Mouse (Mus musculus) spleen, adult 12 weeks (tissue): ENCODE results near the gene BC003965.

Source experiments
- DNase-seq: peaks from one replicate; pipeline ENCODE4 v3.0.0; 2022; ENCODE audit warnings: low spot score

The BC003965 gene

GRCm38 (mm10) chr17:25184129-25184691 is at the start of gene BC003965:
TSS of gene BC003965 (plus strand) at chr17:25184554.
- peak; percentile 92 for DNase-seq

- no peak for DNase-seq
Measured at GRCm38 (mm10) chr17:25135622-25136021, 48.7 kb upstream of the BC003965 start.

DNA sequence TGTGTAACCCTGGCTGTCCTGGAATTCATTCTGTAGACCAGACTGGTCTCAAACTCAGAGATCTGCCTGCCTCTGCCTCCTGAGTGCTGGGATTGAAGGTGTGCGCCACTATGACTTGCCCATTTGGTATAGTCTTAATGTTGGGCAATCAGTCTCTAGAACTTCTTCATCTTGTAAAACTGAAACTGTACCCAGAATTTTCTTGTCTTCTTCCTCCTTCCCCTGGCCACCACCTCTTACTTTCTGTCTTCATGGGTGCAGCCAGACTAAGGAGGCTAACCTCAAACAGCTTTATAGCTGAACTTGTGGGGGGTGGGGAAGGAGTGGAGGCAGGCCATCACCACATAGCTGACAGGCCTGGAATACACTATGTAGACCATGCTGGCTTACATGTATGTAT is 45.6 kb upstream of the BC003965 start:
- DNase-seq: no peak

DNA sequence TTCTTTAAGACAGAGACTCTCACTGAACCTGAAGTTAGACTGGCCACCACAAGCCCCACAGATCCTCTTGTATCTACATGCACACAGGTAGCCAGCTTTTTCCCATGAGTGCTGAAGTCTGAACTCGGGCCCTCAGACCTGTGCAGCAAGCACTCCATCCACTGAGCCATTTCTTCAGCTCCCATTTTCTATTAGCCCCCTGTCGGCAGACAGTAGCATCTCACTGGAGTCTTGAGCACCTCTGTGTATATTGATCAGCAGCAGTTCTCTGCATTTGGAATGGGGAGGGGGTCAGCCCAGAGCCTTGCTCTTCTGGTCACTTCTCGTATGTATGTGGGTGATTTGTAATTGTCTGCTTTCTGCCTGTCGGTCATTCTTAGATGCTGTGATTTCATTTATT is 44.4 kb upstream of the BC003965 start:
- DNase-seq: no peak

- DNase-seq: no peak
Measured at GRCm38 (mm10) chr17:25162161-25162560, 22.2 kb upstream of the BC003965 start, which contains the start of gene Ccdc154. TSS of gene Ccdc154 (plus strand) at chr17:25162461.

GRCm38 (mm10) chr17:25163387-25163786 is 21.0 kb upstream of the BC003965 start:
- no peak for DNase-seq

DNA sequence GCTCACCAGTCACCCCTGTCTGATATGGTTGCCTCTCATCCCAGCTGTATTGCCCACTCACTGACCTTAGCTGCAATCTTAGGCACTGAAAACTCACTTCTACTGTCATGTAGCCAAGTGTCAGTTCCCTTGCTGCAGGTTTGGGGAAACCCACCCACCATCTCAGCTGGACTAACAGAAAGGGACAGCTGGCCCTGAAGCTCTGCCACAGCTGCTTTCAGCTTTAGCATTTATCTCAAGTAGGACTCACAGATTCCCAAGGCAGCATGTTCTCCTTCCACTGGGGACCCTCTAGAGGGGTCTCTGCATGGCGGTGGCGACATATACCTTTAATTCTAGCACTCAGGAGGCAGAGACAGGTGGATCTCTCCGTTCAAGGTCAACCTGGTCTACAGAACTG is 19.6 kb upstream of the BC003965 start:
- no peak for DNase-seq

DNA sequence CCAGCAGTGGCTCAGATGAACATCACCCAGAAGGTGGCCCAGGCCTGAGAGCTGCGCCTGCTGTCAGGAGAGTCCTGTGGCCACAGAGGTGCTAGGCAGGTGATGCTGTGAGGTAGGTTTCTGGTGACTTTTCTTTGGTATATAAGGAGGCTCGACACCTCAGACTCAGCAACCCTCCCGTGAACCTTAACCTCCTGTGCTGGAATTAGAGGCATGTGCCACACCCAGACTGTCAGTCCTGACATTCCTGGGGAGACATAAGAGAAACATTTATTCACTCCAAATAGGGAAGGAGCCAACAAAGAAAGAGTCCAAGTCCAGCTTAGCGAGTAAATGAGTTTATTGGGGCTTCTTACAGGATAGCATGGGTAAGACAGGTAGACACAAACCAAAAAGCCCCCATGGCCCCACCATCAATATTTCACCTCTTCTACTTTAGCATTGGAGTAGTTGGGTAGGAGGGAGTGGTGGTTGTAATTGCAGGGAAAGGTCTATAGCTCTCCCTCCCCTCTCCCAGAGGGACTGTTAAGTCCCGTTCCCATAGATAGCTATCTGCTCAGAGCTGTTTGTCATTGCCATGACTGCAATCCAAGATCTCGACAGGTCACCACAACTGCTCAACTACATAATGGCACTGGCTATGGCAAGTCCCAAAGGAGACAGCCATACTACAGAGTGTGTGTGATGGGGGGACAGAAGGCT is 18.2 kb upstream of the BC003965 start:
- DNase-seq: no peak

GRCm38 (mm10) chr17:25169706-25170105 is 14.6 kb upstream of the BC003965 start:
- DNase-seq: no peak

DNA sequence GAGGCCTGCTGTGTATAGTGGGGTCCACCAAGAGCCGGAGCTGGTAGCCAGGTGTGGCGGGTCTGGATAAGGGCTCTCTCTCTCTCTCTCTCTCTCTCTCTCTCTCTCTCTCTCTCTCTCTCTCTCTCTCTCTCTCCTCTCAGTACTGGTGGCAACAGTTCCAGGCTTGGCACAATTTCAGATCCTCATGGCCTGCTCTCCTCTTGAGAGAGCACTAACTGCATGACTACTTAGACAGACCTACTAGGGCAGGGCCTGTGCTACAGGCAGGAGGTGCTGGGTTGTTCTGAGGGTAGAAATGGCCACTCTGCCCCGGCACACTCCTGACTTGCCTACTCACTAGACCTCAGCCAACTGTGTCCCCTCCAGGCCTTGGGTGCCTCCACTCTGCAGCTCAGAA is 11.8 kb upstream of the BC003965 start:
- DNase-seq: no peak

GRCm38 (mm10) chr17:25175411-25175810 is 8.9 kb upstream of the BC003965 start, which contains the start of gene Gm38655:
TSS of gene Gm38655 (minus strand) at chr17:25175471.
- no peak for DNase-seq

DNA sequence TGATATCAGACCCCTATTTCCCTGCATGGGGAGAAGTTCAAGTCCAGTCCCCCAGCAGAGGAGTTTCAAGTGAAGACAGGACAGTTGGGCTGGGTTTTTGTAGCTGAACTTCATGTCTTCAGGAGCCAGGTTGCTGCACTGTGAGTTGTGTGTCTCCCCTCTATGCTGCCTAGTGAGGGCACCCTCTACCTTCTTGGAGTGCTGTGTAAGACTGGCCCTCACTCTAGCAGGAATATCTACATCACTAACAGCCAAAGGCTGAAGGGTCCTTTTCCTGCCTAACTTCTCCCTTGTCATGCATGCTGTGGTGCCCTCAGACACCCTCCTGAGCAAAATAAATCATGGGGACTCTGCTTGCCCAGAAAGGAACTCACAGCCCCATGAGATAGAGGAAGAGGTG is 1.1 kb upstream of the BC003965 start:
- no peak for DNase-seq

DNA sequence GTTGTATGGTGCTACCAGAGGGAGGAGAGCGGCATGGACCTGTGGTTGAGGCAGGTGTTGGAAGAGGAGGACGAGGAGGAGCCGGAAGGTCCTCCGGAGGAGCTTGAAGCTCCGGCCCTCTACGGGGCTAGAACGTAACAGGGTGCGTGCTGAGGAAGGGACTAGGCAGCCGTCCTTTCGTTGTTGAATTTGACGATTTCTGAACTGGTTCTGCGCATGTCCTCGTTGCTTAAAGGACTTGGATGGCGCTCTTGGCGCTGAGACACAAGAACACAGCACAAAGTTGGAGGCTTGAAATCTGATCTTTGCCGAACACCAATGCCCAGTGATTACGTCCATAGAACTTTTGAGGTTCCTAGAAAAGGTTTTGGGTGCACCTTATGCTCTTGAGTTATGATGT is 607 bp downstream of the BC003965 start:
- DNase-seq: no peak

DNA sequence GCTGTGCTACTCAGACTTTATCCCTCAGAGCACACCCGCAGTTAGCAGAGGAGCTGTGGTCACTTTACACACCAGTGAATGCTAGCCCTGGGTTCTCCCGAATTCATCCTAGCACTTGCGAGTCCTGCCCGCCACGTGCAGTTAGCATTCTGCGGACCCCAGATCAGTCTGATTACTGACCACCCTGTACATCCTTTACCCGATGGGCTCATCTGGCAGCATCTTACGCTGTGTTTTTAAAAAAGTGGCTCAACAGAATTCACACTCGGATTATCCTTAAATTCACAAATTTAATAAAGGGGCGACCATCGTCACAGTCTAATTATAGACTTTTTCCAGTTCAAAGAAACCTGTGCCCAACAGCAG is 3.4 kb downstream of the BC003965 start:
- DNase-seq: no peak

DNA sequence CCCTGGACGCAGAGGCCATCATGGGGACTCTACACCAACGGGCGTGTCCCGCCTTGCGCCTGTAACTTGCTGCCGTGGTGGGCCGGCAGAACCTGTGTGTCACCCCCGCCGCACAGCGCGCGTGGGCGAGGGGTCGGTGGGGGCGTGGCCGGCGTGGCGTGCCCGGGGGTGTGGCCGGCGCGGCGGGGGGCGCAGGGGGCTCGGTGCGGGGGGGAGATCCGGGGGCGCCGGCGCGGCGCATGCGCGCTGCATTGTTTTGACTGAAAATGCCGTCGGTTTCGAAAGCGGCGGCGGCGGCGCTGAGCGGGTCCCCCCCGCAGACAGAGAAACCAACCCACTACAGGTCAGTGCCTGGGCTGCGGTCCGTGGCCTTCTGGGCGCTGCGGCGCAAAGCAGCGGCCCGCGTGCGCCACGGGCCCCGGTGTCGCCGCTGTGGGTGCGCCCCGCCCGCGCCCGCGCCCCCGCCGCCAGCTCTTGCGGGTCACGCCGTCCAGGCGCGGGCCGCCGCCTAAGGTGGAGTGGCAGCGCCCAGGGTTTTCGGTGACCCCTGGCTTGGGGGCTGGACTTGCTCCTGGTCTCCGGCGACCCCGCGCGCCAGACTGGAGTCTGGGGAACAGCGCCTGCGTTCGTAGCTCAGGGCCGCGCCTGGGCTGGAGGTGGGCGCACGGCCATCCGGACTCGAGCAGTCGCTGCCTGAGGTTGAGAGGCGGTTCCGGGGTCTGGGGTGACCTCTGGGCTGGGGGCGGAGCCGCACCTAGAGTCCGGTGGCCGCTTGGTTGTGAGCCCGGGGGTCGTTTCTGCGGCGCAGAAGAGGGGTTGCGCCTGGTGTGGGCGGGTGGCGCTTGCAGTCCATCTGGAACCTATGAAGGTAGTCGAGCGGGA is 4.0 kb downstream of the BC003965 start, which contains the start of gene Unkl:
Gene Unkl (plus strand): TSS at position 248 of the 882 bp plus-strand sequence.
- DNase-seq: peak; percentile 23

- no peak for DNase-seq
Measured at GRCm38 (mm10) chr17:25189091-25189490, 4.7 kb downstream of the BC003965 start.

DNA sequence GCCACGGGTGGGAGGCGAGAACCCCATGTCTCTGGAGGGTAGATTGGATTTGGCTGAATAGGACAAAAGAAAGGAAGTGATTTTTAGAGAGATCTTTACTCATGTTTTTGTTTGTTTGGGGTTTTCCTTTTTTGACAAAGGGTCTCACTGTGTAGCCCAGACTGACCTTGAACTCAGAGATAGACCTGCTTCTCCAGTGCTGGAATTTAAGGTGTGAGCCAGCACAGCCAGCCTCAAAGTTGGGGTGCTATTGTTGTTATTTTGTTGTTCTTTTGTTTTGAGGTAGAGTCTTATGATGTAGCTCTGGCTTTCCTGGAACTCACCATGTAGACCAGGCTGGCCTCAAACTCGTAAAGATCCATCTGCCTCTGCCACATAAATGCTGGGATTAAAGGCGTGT is 18.0 kb downstream of the BC003965 start:
- DNase-seq: no peak

DNA sequence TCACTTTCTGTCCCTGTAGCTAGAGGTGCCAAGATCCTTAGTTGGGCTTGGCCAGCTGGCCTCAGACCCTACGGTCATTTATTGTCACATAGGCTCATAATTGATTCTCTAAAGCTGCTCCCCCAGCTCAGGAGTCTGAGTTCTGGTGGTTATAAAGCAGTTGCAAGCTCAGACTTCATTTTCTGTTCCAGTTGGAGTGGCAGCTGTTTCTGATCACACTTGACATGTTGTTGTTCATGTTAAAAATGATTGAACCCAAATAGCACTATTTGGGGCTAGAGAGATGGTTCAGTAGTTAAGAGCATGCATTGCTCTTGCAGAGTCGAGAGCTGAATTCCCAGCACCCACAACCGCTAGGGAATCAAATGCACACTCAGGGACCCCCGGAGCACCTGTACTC is 25.7 kb downstream of the BC003965 start:
- DNase-seq: no peak

DNA sequence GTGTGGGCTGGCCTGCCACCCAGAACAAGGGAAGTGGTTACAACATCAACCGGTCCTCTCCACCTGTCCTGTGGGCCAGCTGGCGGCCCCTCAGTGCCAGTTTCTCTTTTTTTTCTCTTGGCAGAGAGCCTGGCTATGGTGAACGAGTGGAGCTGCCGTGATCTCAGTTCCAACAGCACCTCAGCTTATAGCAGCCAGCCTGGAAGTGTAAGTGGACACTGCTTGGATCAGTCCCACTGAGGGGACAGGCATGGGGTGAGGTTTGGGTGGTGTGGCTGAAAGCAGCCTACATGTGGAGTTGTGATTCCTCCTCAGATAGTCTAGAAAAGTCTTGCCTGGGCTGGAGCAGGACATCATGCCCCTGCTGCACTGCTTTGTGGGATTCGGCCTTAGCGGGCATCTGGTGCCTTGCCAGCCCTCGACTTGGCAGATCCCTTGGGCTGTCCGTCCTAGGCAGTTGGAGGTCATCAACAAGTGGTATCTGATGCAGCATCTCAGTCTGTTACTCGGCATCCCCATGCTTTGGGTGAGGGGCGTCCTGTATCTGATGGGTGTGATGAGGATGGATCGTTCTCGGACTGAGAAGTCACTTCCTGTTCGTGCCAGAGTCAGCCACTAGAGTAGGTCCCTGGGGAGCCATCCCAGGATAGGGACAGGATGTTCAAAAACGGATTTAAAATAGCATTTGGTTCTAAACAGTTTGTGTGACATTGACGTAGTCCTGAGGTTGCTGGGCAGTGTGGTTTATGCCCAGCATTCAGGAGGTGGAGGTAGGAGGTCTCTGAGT is 26.5 kb downstream of the BC003965 start:
- no peak for DNase-seq

DNA sequence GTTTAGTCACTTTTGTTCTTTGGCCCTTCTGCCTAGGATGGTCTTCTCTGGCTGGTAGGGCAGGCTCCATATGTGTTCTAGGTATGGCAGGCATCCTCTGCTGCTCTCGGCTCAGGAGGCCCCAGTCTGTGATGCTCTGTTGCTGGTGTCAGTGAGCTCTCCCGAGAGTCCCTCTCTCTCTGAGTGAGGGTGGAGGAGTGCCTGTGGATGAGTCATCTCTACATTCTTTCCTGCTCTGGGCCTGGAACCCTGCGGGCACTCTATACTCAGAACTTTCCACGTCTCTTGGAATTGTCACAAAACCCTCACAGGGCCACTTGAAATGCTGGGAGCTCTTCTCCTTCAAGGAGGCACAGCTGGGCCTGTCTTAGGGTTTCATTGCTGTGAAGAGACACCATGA is 27.4 kb downstream of the BC003965 start:
- no peak for DNase-seq

DNA sequence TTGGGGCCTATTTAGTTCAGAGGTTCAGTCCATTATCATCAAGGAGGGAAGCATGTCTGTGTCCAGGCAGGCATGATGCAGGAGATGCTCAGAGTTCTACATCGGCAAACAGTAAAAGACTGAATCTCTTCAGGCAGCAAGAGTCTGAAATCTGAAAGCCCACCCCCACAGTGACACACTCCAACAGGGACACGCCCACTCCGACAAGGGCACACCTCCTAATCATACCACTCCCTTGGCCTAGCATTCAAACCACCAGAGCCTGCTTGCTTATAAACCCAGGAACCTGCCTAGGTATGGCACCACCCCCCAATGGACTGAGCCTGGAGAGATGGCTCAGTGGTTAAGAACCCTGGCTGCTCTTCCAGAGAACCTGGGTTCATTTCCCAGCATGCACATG is 31.1 kb downstream of the BC003965 start:
- DNase-seq: no peak

GRCm38 (mm10) chr17:25218967-25219366 is 34.6 kb downstream of the BC003965 start:
- no peak for DNase-seq
